Mouse (Mus musculus): ENCODE measurements around the gene Spice1. TPM values are rescaled to one million over a fixed set of nuclear protein-coding genes. Genes with fewer than 3 reads are reported as not detected.

Spice1 gene
- 10 to 100 TPM; 21.4 to 31.3 (median 23.5) TPM for total RNA-seq (2022)

- peak; percentile 91 for DNase-seq
Observed at GRCm38 (mm10) chr16:44347071-44347901, at the start of gene Spice1. Gene Spice1, plus strand, starts transcription at chr16:44347121.

- no peak for DNase-seq
Observed at GRCm38 (mm10) chr16:44299438-44300093, 47.4 kb upstream of the Spice1 start.

- DNase-seq: no peak
Observed at GRCm38 (mm10) chr16:44302126-44302892, 44.6 kb upstream of the Spice1 start.

GRCm38 (mm10) chr16:44303822-44304221, 43.1 kb upstream of the Spice1 start:
- no peak for DNase-seq

- no peak for DNase-seq
Observed at GRCm38 (mm10) chr16:44305606-44306005, 41.3 kb upstream of the Spice1 start.

- no peak for DNase-seq
Observed at GRCm38 (mm10) chr16:44313422-44313821, 33.5 kb upstream of the Spice1 start.

GRCm38 (mm10) chr16:44316350-44316749, 30.6 kb upstream of the Spice1 start:
- DNase-seq: no peak

- DNase-seq: no peak
Observed at GRCm38 (mm10) chr16:44320232-44320631, 26.7 kb upstream of the Spice1 start.

GRCm38 (mm10) chr16:44328644-44329043, 18.3 kb upstream of the Spice1 start:
- DNase-seq: no peak

GRCm38 (mm10) chr16:44330657-44331056, 16.3 kb upstream of the Spice1 start:
- no peak for DNase-seq

GRCm38 (mm10) chr16:44331154-44331553, 15.8 kb upstream of the Spice1 start:
- DNase-seq: no peak

- no peak for DNase-seq
Observed at GRCm38 (mm10) chr16:44331671-44331994, 15.3 kb upstream of the Spice1 start.

GRCm38 (mm10) chr16:44331995-44332860, 14.7 kb upstream of the Spice1 start:
- no peak for DNase-seq

- DNase-seq: no peak
Observed at GRCm38 (mm10) chr16:44332861-44333284, 14.0 kb upstream of the Spice1 start, which contains the start of gene Sidt1. Gene Sidt1, minus strand, starts transcription at chr16:44333196.

- DNase-seq: no peak
Observed at GRCm38 (mm10) chr16:44337541-44337940, 9.4 kb upstream of the Spice1 start.

GRCm38 (mm10) chr16:44349801-44350397, 3.0 kb downstream of the Spice1 start:
- DNase-seq: no peak

- DNase-seq: no peak
Observed at GRCm38 (mm10) chr16:44356291-44356690, 9.4 kb downstream of the Spice1 start.

- peak; percentile 19 for DNase-seq
Observed at GRCm38 (mm10) chr16:44357571-44358268, 10.8 kb downstream of the Spice1 start.

GRCm38 (mm10) chr16:44361921-44362890, 15.3 kb downstream of the Spice1 start:
- DNase-seq: no peak

- DNase-seq: no peak
Observed at GRCm38 (mm10) chr16:44365522-44365921, 18.6 kb downstream of the Spice1 start.

Data from adrenal gland, adult 8-10 months (tissue).